Mouse (Mus musculus) retina, embryonic 14.5 days (tissue): ENCODE measurements around the gene Spns3.

Source experiments
- DNase-seq: peaks from one replicate; pipeline ENCODE4 v3.0.0-alpha.2; 2015; ENCODE audit warnings: low spot score

The Spns3 gene

GRCm38 (mm10) chr11:72453105-72453953 is 97.0 kb downstream of the Spns3 start:
- DNase-seq, result no peak

GRCm38 (mm10) chr11:72452140-72452665 is 98.1 kb downstream of the Spns3 start:
- DNase-seq, result no peak

DNA sequence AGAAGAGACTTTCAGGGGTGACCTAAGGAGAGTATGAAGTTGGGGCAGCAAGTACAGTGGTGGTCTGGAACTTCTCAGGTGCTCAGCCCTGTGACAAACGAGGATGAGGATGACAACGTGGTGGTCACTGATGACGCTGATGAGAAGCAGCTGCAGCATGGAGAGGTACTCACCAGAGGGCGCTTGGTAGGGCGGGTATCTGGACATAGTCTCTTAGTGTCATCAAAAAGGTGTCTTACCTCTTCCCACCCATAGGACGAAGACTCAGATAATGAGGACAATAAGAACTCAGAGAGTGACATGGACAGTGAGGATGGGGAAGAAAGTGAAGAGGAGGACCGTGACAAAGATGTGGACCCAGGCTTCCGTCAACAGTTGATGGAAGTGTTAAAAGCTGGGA is 102.8 kb downstream of the Spns3 start:
- no peak for DNase-seq

- peak; percentile 75 for DNase-seq
Observed at GRCm38 (mm10) chr11:72446311-72447105, 103.8 kb downstream of the Spns3 start.
